ENCODE assay signal across 1 mouse cellular context in the genomic region with DNA sequence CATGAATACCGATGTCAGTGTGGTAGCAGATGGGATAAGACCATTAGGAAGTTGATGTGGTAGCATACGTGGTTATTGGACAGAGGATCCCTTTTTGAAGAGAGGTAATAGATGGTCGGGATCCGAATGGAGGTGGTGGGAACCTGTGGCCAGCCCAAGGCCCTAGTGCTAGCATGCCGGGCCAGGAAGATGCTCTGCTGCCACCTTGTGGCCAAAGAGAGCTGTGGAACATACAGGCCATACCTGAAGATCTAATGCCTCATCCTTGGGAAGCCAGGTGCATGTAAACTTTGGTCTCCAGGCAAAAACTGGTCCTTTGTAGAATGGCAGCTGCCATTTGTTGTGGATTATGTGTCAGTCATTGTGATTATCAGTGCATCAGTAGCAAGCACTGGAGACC.
TF ChIP-seq lines count a peak whose summit lies in the region.

No protein-coding gene starts in this region.

TF ChIP-seq in MEL, 35 proteins besides CTCF, POLR2A, EP300 and RAD21:
- no peak for TF ChIP-seq HCFC1 (IDR thresholded peaks at IDR 0.05; ENCODE audit: low read depth, low read length)
- TF ChIP-seq UBTF (IDR thresholded peaks at IDR 0.05; ENCODE audit: borderline replicate concordance, insufficient read depth, low read depth, low read length) = no peak
- no peak for TF ChIP-seq ZMIZ1 (IDR thresholded peaks at IDR 0.05; ENCODE audit: low read depth, low read length)
- no peak for TF ChIP-seq MYB (IDR thresholded peaks at IDR 0.05; ENCODE audit: low read depth, low read length)
- TF ChIP-seq CHD1 (IDR thresholded peaks at IDR 0.05; ENCODE audit: low read depth, low read length) = no peak
- TF ChIP-seq MAX (IDR thresholded peaks at IDR 0.05; ENCODE audit: low read length) = no peak
- no peak for TF ChIP-seq SIN3A (IDR thresholded peaks at IDR 0.05; ENCODE audit: low read length)
- TF ChIP-seq GABPA (IDR thresholded peaks at IDR 0.05; ENCODE audit: low read depth, low read length) = no peak
- TF ChIP-seq E2F4 (IDR thresholded peaks at IDR 0.05; ENCODE audit: borderline replicate concordance, low read depth, low read length) = no peak
- no peak for TF ChIP-seq ETS1 (IDR thresholded peaks at IDR 0.05; ENCODE audit: low read depth, low read length)
- peak; percentile 77 for TF ChIP-seq SMC3 (IDR thresholded peaks at IDR 0.05; ENCODE audit: low read depth, low read length)
- TF ChIP-seq BHLHE40 (IDR thresholded peaks at IDR 0.05; ENCODE audit: borderline replicate concordance, low read depth, low read length) = no peak
- TF ChIP-seq ZC3H11A (IDR thresholded peaks at IDR 0.05; ENCODE audit: low read depth, low read length) = peak; percentile 54; the same call in 1 of the 2 replicates
- no peak for TF ChIP-seq TCF12 (IDR thresholded peaks at IDR 0.05; ENCODE audit: low read depth, low read length)
- no peak for TF ChIP-seq POLR2AphosphoS2 (IDR thresholded peaks at IDR 0.05; ENCODE audit: low read length)
- no peak for TF ChIP-seq MAFK (IDR thresholded peaks at IDR 0.05; ENCODE audit: borderline replicate concordance, low read depth, low read length)
